Mouse (Mus musculus): ENCODE measurements at regions not wholly inside any gene's neighbourhood (a gene's known extent, or its start where the extent isn't known, plus 50 kb on each side); places are given as distances from the start of the nearest gene placed in this dataset.
"Not testable (repeated sequence)": the region's sequence is repeated elsewhere in the genome, so short reads cannot be mapped to it uniquely, and the experiment has no call there.

DNA sequence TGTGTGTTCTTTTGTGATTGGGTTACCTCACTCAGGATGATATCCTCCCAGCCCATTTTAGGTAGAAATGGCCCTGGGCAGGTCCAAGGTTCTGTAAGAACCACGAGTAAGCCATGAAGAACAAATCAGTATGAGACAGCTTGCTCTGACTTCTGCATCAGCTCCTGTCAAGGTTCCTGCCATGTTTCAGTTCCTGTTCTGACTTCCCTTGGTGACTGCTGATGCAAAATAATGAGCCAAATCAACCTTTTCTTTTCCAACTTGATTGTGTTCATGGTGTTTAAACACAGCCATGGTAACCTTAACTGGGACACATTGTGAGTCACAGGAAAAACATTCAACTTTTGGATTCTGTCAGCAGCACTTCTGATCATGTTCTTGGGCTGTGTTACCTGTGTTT, 667.4 kb upstream of the Igfbp7 start:
- DNase-seq (ENCODE audit: inconsistent age in 2 of 2, low spot score in 1 of 2), result no peak

DNA sequence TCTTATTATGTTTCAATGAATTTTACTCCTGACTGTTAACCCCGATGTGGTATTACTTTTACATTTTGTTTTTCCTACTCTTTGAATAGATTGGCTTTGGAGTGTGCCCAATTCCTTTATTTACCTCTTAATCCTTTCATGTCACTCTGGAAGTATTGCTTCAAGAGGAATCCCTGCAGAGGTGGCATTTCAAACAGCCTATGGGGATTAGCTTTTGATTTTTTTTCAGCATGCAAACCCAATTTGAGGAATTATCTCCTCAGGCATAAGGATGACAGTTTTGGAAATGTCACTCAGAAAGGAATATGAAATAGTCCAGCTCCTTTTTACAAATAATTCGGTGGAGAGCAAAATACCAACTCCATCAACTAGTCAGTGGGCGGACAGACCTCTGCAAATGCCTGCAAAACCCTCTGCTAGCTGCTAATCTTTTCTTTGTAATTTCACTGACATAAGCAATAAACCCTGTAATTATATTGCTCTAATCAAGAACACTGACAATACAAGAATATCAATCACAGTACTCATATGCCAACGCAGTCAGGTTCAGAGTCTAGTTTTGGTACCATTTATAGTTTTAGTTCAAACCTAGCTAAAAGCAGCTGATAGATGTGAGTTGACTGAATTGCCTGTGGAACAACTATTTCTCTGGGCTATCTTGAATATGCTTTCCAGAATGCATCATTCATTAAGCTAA, 624.9 kb upstream of the Igfbp7 start:
- DNase-seq (ENCODE audit: inconsistent age in 2 of 2, low spot score in 1 of 2), result no peak

DNA sequence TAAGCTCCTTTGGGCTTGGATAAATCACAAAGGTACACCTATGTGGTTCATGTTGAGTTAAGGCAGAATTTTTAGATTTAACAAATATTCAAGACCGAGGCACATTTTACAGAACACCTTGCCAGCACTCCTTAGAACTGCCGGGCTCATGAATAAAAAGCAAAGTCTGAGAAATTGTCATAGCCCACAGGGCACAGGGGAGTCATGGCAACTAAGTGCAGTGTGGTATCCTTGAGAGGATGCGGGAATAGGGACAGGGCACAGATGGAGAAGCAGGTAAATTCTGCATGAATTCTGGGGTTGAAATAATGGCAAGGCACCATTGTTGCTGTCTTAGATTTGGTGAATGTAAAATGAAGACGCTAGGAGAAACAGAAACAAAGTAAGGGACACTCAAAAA, 609.7 kb upstream of the Igfbp7 start:
- no peak for DNase-seq (ENCODE audit: inconsistent age in 2 of 2, low spot score in 1 of 2)

DNA sequence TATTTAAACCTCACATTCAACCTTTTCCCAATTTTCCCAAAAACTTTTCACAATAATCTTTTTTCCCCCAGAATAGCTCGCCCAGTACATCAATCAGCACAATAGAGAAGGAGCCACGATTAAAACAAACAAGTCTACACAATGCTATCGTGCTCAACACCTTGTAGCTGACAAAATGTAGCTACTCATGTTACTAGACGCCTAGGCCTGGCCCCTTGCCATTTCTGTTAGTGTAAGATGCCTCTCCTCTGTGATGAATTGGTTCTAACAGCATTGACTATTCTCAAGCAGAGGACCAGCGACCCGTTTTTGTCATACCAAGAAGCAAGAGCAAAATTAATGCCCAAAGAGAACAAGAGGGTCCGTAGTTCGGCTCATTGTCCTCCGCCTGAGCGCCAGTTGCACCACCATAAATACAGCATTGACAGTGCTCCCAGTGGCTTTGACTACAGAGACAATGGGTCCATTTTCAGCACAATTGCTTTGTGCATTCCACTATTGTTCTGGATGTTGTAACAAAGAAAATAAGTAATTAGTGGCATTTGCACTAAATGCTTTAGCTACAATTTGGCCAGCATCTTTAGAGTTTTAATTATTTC, 578.7 kb upstream of the Igfbp7 start:
- DNase-seq (ENCODE audit: inconsistent age in 2 of 2, low spot score in 1 of 2), result no peak

DNA sequence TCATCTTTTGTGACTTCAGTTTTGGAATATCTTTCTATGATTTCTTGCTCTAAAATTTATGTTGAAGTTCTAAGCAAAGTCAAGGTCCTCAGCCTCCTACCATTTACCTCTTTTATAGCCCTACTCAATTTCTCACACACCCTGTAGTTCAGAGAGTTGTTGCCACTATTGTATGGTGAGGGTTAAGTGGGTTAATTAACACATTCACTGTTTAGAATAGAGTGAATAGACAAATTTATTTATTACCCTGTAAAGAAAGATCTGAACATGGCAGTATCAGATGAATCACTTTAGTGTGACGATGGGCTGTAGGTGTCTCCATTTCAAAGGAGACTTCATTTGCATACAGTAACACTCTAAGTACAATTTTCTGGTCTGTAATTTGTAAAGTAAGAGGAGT, 577.4 kb upstream of the Igfbp7 start:
- no peak for DNase-seq (ENCODE audit: inconsistent age in 2 of 2, low spot score in 1 of 2)

DNA sequence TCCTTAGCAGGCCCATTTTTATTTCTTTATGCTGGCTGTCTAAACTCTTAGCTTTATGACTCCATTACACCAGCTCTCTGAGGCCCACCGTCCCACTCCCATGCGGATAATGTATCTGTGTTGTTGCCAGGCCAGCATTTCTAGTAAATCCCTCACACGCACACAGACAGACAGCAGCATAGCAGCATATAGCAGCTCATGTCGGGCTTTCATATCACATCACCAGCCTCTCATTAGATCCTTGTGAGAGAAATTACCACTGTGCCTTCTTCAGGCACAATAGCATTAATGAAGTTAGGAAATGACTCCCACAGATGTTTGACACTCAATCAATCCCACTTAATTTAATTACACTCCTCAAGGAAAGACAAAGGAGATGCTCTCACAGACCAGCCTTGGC, 532.2 kb upstream of the Igfbp7 start:
- DNase-seq (ENCODE audit: inconsistent age in 2 of 2, low spot score in 1 of 2), result not testable (repeated sequence)

DNA sequence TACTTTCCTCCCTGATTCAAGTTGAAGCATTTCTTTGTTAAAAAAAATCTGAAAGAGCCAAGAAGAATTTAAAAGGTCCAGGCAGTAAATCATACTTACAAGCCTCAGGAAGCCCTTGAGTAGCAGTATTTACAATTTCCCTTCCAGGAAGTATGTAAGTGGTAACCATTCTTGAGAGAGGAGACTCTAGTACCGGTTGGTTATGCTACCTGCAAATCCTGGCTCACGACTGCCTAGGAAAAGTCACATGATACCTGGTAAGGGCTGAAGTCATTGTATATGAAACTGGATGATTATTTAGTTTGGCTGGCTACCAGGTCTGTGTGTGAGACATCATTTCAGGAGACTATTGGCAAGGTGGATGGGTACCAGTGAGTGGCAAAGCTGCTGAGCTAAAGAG, 524.0 kb upstream of the Igfbp7 start:
- no peak for DNase-seq (ENCODE audit: inconsistent age in 2 of 2, low spot score in 1 of 2)

DNA sequence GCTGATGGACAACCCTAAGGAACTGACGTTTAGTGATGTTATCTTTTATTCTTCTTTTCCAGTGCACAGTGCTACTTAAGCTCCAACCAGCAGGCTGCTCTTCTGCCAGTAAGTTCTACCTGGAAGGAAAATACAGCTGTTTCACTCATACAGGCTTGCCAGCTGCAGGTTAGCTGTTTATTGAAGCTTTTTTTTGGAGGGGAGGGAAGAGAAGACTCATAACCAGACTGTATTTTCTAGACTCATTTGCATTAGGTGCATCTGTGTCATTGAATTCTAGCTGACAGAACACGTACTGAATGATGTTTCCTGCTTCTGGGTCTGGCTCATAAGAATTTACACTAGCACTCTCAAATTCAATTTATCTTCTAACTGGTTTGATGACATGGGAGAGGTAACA, 513.3 kb upstream of the Igfbp7 start:
- no peak for DNase-seq (ENCODE audit: inconsistent age in 2 of 2, low spot score in 1 of 2)

DNA sequence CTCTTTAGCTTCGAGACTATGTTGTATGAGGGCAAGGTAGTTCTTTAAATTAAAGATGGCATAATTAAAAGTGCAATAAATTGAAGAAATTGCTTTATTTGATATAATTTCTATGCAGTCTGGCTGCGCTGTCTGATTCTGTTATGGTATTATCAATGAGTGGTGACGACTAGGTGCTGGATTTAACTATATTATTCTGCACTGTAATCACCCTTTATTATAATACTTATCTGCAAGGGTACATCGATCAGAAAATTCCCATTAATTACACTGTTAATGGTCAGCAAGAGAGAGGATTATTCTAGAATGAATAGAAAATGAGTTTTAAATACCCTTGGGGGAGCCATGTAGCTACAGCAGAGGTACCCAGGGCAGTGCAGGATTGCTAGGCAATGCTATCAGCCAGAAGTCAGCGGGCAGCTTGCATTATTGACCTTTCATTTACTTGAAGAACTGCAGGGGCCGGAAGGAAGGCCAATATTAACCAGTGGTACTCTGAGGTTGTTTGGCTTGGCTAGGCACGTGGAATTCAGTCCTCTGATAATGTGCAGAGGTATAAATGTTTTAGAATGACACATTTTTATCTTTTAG, 509.3 kb upstream of the Igfbp7 start:
- DNase-seq (ENCODE audit: inconsistent age in 2 of 2, low spot score in 1 of 2), result no peak

DNA sequence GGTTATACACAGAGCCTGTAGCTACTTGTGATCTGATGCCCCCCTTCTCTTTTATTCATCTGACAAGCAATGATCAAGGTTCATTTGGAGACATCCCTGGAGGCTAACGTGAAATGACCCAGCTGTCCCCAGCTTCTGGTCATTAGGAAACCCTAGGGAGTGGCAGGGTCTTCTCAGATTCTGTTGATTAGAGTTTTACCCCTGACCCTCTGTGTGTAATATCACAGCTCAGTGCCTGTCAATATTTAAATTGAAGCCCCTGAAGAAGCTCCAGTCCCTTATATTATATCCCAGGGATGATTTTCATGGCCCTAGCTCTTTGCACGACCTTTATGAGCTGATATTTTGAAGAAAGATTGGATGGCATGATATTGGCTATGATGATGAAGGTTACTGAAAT, 508.5 kb upstream of the Igfbp7 start:
- DNase-seq (ENCODE audit: inconsistent age in 2 of 2, low spot score in 1 of 2), result no peak

DNA sequence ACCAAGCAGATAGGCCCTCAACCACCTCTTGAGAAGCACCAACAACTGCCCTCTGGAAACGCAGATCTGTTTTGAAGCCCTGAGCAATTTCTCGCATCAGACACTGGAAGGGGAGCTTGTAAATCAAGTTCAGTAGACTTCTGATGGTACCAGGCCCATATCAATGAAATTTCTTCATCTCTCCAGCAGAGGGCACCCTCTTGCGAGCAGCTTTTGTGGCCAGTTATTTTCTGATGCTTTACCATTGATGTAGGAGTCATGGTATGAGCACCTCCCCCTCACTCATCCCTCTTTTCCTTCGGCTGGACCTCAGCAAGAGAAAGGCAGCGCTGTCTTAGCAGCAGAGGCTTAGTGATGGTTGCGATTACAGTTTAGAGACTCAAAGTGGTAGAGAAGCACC, 501.4 kb upstream of the Igfbp7 start:
- DNase-seq (ENCODE audit: inconsistent age in 2 of 2, low spot score in 1 of 2), result peak in 1 of 2 experiments; percentile 56

DNA sequence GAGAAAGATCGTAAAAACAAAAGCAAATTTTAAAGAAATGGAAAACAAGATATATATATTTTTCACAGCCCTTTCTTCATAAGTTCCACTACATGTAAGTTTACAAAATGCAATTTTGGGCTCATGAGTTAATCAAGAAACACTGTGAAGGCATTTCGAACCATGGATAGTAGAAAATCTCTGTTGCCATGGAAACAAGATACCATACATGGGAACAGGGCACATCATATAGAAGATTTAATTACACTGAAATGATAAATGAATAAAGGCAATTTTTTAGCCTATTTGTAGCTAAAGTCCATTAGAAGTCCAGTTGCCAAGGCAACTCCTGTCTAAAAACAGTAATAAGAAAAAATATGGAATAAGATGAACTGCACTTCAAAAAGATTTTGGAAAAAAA, 484.2 kb upstream of the Igfbp7 start:
- DNase-seq (ENCODE audit: inconsistent age in 2 of 2, low spot score in 1 of 2), result not testable (repeated sequence)

DNA sequence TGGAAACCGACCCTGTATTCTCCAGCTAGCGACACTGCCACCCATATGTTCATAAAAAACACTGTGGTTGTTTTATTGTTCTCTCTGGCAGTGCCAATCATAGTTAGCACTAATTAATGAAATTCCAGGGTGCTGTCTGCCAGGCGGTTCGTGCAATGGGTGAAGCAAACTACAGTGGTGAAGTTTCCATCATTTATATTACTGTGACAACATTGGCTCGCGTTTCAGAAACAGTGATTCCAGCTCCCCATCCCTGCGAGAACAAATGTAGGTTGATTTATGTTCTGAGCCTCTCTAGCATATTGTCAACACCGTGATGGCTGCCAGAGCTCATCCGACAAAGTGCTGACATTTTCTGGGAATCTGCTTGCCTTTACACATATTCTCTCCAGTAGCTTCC, 480.7 kb upstream of the Igfbp7 start:
- no peak for DNase-seq (ENCODE audit: inconsistent age in 2 of 2, low spot score in 1 of 2)

DNA sequence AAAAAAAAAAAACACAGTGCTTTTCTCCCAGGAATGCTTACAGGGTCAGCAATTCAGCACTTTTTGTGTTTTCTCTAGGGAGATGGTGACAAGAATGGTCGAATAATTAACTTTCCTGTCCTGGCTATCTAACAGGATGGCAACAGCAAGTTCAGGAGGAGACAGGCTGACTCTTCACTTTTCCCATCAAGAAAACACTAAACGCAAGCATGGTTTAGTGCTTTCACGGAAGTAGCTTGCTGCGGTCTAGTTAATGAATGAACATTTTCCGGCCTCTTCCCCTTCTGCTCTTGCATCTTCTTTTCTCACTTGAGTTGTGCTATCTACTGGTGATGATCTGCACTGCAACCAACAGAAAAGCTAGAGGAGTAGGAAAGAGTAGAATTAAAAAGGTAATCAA, 463.6 kb upstream of the Igfbp7 start:
- DNase-seq (ENCODE audit: inconsistent age in 2 of 2, low spot score in 1 of 2), result no peak

DNA sequence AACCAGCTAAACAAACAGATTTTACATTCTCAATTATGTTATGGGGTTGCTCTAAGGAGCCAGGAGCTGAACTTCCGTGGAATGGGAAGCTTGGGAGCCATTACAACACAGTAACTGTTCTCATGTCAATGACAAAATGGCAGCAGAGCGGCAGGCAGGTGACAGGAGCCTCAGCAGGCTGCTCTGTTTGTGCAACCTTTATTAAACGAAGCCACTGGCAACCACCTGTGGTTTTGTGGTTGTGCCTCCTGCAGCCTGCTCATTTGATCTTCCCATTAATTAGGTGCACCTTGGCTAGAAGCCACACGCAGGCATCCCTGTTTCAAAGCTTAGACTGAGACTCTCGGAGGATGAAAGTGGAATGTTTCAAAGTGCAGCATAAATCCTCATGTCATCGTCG, 457.5 kb upstream of the Igfbp7 start:
- no peak for DNase-seq (ENCODE audit: inconsistent age in 2 of 2, low spot score in 1 of 2)

DNA sequence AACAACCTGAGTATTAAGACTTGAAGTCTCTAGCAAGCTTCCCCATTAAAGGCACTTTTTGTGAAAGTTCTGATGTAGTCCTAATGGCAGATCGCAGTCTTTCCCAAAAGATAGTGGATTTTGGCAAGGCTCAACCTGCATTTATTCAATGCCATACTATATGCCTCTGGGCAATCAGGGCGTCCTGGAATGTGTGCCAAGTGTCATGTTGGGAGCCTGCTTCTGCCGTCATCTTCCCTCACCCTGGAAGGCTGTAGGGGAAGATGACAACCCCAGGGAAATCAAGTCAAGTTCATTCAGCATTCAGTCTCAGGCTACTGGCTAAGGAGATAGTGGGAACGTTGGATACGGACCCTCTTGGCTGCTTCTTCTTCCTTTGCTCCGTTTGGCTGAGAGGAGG, 447.4 kb upstream of the Igfbp7 start:
- DNase-seq (ENCODE audit: inconsistent age in 2 of 2, low spot score in 1 of 2), result no peak

DNA sequence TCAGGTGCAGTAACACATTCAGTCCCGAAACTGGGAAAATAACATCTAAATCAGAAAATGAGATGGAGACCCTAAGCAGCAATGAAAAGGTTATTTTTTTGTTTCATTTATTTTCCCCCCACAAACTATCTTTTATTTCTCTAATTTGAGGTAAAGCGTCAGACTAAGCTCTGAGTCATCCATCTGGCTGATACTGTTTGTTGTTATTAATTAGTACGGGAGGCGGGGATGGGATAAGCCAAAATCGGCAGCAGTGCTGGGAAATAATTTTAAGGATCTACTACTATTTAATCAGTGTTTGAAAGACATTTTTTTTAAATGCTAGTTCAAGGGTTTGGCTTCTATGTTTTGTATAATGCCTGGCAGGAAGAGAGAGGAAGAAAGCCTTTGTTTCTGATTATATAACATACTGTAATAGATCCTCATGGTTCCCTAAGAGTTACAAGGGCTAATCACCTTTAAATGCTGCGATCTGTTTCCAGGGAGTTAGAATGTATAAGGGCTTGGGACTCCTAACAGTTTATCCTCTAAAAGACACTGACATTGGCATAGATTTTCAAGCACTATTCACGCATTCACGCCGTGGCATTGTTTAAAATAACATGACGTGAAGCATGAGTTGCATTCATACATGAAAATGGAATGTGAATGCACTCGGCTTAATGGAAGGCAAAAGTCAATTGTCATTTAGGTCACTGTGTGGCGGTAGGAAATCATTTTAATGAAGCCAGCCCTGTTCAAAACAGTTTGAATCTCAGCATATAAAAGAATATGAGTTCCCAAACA, 446.4 kb upstream of the Igfbp7 start:
- DNase-seq (ENCODE audit: inconsistent age in 2 of 2, low spot score in 1 of 2), result no peak

DNA sequence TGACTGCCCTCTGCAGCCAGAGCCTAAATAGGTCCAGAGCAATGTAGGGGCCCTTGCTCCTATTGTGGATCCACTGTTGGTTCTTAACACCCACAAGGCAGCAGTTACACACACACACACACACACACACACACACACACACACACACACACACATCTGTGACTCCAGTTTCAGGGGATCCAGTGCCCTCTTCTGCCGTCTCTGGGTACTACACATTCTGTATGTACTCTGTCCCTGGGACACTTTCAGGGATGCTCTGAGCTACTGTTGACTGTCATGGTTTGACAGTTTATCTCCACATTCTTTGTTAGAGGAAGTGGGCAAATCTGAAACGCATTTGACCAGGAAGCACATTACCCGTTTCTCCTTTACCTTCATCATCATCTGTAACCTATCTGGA, 443.8 kb upstream of the Igfbp7 start:
- no peak for DNase-seq (ENCODE audit: inconsistent age in 2 of 2, low spot score in 1 of 2)

DNA sequence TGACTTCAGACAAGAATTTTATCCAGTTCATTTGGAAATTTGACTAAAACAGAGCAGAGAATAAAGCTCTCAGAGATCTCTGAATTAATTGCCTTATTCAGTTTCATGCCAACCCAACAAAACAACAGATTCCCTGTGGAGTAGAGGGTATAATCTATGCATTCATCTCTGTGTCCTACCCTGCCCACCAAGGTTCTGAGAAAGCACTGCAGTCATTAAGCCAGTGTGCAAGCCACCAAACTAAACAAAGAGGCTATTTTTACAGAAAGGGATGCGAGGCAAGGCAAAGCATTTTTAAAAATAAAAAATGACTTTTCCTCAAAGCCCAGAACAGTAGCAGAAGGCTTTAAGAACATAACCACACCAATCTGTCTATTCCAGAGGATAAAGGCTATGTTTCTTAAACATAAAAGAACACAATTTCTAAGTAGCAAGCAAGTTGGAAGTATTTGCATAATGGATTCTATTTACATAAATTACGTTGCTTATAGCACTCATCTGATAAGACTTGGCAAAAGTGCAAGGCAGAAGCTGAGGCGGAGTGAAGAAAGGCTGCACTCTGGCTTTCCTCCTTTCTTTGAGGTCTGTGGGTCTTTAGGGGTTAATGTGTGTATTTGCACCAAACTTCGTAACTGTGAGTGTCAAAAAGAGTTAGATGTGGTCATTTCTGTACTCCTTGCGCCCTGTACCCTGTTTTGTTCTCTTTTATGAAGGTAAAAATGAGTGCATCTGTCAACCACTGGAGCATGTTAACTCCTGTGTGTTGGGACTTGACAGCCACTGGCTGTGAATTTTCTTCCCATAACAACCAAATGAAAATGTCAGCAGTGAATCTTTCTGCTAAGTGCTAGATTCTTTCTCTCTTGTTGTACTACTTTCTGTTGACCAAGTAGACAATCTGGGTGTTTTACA, 430.6 kb upstream of the Igfbp7 start:
- no peak for DNase-seq (ENCODE audit: inconsistent age in 2 of 2, low spot score in 1 of 2)

DNA sequence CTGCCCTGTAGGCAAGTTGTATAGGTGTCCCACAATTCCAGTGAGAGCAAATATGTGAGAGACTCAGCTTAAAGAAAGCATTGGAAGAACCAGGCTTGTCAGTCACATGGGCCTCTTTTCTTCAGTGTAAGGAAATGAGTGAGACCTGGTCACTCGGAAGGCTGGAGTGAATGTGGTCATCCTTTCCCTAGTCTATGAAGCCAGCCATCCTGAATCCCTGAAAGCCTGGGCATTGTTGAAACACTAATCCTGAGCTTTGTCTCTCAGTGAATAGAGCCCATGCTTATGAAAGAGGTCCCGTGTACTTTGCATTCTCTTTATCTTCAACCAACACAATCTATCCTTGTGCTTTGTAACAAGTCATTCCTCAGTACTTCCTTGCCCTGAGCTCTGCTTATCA, 420.1 kb upstream of the Igfbp7 start:
- no peak for DNase-seq (ENCODE audit: inconsistent age in 2 of 2, low spot score in 1 of 2)

DNA sequence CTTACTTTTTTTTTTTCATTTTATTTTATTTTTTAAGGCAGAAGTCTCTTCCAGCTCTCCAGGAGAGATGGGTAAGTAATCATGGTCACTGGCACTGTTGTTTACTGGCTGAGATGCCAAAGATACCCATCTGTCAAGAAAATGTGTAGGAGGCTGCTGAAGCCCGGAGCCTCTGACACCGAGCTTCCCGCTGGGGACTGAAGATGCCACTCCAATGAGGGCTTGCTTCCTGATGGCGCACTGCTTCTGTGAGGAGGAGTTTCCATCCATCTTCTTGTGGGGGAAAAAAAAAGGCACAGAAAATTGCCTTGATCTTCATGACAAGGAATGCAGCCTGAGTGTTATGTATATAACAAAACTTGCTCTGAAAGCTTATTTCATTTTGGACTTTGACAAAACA, 418.2 kb upstream of the Igfbp7 start:
- no peak for DNase-seq (ENCODE audit: inconsistent age in 2 of 2, low spot score in 1 of 2)

Measured in adrenal gland, adult (tissue).